Mouse (Mus musculus): ENCODE results near the gene Slc25a48. TPM values are rescaled to one million over a fixed set of nuclear protein-coding genes. Genes with fewer than 3 reads are reported as not detected.
A peak's percentile ranks its signal among the peaks of the same experiment; 100 is the strongest.

Gene Slc25a48
- total RNA-seq (2021): under 1 TPM in 1 of 2 experiments, not detected in 1; 0.11 TPM

GRCm38 (mm10) chr13:56438211-56439075, at the start of gene Slc25a48:
Gene Slc25a48 (plus strand): TSS chr13:56438355.
- peak in 1 of 2 experiments; percentile 21 for DNase-seq (ENCODE audit: low spot score in 2 of 2)
- intact Hi-C loops (cut with DNase I): no loop called here

- DNase-seq (ENCODE audit: low spot score in 2 of 2): no peak
- intact Hi-C loops (cut with DNase I): no loop called here
Observed at GRCm38 (mm10) chr13:56397572-56397971, 40.6 kb upstream of the Slc25a48 start.

DNA sequence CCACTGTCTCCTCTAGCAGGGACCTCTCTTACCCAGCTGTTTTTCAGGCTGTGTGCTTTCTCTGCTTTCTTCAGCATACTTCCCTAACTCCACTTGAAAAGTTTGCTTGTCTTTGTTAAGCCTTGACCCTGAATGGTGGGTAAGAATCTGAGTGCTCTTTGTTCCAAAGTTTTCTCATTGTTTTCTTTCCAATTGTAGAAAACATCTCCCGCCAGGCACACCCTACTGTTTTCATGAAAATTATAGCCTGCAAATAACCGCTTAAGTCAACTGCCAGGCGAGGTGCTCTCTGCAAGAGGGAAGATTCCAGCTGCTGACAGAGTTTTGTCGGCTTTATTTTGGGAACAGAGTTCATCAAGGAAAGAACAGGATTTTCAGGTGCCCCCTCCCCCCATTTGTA, 37.0 kb upstream of the Slc25a48 start:
- intact Hi-C loops (cut with DNase I): no loop called here
- no peak for DNase-seq (ENCODE audit: low spot score in 2 of 2)

- DNase-seq (ENCODE audit: low spot score in 2 of 2): no peak
- intact Hi-C loops (cut with DNase I): no loop called here
Observed at GRCm38 (mm10) chr13:56403381-56404086, 34.6 kb upstream of the Slc25a48 start.

DNA sequence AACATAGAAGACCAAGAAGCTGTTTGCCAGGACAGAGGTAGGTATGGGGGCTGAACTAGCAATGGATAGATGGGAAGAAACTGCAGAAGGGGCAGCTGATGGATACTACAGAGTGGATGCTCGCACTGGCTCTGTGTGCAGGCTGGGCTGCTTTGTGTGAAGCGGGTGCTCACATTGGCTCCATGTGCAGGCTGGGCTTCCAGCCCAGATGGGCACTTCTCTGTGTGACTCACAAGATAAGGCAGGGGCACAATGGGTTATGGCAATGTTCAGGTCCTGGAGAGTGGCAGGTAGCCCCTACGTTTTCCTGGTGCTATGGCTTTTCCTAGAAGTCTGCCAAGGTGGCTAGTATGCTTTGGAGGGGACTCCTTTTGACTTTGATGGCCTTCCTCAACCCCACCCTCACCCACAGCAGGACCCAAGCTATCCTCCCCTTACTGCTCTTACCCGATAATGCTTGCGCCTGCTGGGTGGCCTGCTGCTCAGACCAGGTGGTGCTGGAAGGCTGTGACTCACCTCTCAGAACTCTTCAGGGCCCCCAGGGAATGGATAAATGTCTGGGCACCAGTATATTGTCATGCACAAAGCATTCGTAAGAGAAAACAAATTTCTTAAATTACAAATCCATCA, 33.5 kb upstream of the Slc25a48 start:
- DNase-seq (ENCODE audit: low spot score in 2 of 2): no peak
- intact Hi-C loops (cut with DNase I): no loop called here

DNA sequence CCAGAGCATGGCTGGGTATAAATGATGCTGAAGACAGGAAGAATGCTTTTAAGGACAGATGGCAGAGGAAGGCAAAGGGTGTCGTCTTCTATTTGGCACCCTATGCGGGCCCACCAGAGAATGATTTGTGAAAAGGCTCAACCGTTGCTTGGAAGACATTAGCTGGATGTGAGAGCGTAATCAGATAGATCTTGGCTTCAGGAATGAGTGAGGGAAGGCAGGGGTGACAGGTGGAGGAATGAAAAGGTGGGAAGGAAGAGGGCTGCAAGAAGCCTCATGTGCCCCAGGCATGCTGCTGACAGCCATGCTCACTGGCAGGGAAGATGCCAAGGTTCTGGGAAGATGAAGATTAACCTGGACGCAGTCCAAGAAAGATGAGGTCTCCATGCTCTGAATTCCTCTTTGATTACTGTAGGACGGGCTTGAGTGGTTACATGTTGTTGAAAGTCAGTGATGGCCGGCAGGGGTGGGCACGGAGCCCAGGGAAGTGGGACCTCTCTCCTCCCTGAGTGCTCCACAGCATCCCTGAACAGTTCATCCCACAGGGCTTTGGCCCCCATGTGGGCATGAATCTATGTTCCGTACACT, 25.8 kb upstream of the Slc25a48 start:
- DNase-seq (ENCODE audit: low spot score in 2 of 2): no peak
- intact Hi-C loops (cut with DNase I): no loop called here

DNA sequence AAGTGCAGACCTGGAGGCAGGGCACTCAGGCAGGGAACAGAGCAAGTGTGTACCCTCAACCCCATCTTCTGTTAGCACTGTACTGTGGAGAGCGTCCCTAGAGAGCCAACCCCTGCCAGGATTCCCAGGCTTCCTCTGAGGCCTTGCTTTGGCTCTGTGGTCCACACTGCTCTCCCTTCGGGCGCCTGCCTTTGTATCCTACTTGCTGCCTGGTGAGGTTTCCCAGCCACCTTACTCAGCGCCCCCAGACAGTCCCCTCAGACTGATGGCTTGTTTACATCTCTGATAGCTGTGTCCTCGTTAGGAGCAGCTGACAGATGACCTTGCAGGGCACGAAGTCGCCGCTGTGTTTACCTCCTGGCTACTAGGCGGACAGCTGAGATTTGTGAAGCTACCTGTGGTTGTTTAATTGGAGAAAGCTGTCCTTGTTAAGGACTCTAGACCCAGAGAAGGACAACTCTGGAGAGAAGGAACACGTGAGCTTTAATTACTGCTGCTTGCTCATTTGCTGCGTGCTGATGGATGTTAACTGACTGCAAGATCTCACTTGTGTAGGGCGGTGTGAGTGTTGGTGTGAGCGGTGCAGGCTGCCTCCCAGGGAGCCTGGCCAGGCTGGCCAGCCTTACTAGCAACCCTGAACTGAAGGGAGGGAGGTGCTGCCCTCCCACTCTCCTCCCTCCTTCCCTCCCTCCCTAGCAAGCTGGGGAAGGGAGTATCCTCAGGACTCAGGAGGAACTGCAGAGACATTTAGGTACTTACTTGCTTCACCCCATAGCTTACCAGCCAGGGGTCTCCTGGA, 19.3 kb upstream of the Slc25a48 start:
- DNase-seq (ENCODE audit: low spot score in 2 of 2): no peak
- intact Hi-C loops (cut with DNase I): no loop called here

DNA sequence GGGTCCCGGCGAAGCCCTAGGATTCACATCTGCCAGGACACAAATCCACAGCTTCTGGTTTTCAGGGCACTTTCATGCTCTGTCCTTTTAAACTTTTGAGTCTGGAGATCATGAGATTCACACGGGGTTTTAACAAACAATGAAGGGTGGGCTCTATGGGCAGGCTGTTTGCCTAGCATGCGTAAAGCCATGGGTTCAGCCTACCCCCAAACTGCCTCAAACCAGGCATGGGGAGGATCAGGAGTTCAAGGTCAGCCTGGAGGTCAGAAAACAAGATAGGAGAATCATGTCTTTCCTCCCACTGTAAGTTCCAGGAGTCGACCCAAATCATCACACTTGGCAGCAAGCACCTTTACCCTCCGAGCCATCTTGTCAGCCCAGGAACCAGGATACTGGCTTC, 18.6 kb upstream of the Slc25a48 start:
- DNase-seq (ENCODE audit: low spot score in 2 of 2): no peak
- intact Hi-C loops (cut with DNase I): no loop called here

- DNase-seq (ENCODE audit: low spot score in 2 of 2): peak; percentile 28 to 61
- intact Hi-C loops (cut with DNase I): loop anchor here (1.0 kb wide), 1 partner anchor 143 kb away; no protein-coding TSS in a partner anchor
Observed at GRCm38 (mm10) chr13:56422072-56422723, 16.0 kb upstream of the Slc25a48 start.

- DNase-seq (ENCODE audit: low spot score in 2 of 2): no peak
- intact Hi-C loops (cut with DNase I): no loop called here
Observed at GRCm38 (mm10) chr13:56425931-56426330, 12.2 kb upstream of the Slc25a48 start.

GRCm38 (mm10) chr13:56426365-56426764, 11.8 kb upstream of the Slc25a48 start, which contains the start of gene Gm3045:
Gene Gm3045 (plus strand): TSS chr13:56426594.
- intact Hi-C loops (cut with DNase I): no loop called here
- DNase-seq (ENCODE audit: low spot score in 2 of 2): no peak

GRCm38 (mm10) chr13:56428724-56429500, 9.2 kb upstream of the Slc25a48 start:
- intact Hi-C loops (cut with DNase I): loop anchor here (2.0 kb wide), 1 partner anchor 232 kb away; no protein-coding TSS in a partner anchor
- DNase-seq (ENCODE audit: low spot score in 2 of 2): peak; percentile 59 to 71

DNA sequence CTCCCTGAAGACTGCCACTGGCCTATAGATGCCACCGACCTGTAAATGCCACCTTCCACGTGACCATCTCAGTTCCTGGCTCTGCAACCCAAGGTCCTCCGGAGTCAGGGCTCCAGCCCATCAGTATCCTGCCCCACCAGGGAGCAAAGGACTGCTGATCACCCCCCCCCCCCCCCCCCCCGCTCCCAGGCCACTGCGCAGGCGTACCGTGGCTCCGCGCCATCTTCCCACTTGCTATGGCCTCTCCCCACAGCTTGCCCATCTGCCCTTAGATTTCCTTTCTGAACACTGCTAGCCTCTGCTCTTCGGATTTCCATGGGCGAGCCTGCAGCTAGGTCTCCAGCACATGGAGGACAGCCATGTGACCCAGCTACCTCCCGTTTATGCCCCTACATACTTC, 5.7 kb upstream of the Slc25a48 start:
- intact Hi-C loops (cut with DNase I): no loop called here
- DNase-seq (ENCODE audit: low spot score in 2 of 2): no peak

GRCm38 (mm10) chr13:56433466-56433865, 4.7 kb upstream of the Slc25a48 start:
- peak; percentile 44 to 45 for DNase-seq (ENCODE audit: low spot score in 2 of 2)
- intact Hi-C loops (cut with DNase I): no loop called here

- no peak for DNase-seq (ENCODE audit: low spot score in 2 of 2)
- intact Hi-C loops (cut with DNase I): no loop called here
Observed at GRCm38 (mm10) chr13:56434311-56434751, 3.8 kb upstream of the Slc25a48 start.

- intact Hi-C loops (cut with DNase I): no loop called here
Observed at GRCm38 (mm10) chr13:56435615-56436287, 2.4 kb upstream of the Slc25a48 start.

GRCm38 (mm10) chr13:56443411-56443810, 5.3 kb downstream of the Slc25a48 start:
- DNase-seq (ENCODE audit: low spot score in 2 of 2): no peak
- intact Hi-C loops (cut with DNase I): no loop called here

More at GRCm38 (mm10) chr13:56435615-56436287, 2.4 kb upstream of the Slc25a48 start:
- no peak for DNase-seq (ENCODE audit: low spot score in 2 of 2)

Data from left cerebral cortex, postnatal 36 days (tissue).